14 mouse cellular contexts compared by ENCODE assay signal in the genomic region with DNA sequence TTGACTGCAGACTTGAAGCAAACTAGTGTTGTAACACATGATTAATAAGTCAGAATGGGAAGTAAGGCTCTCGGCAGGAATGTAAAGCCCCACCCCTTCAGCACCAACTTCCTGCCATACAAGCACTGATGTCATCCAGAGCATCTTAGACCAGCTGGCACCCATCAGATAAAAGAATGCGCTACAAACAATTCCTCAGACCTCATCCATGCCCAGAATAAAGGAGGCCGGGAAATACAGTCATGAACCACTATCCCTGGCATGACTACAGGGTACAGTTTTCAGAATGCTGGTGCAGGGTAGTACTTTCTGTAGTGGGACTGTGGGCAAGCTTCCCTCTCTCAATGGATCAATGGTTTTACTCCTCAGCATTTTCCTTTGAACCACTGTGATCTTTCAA.
"Had no signal": no experiment of that assay in that cellular context is flagged by ENCODE, and none has a peak within 500 bp of the region (broad histone marks: within the 10 kb centered on the region; RNA-seq: fewer than 3 reads in every experiment).

No protein-coding gene starts in this region.

- H3K9me3 ChIP-seq: intestine, embryonic 15.5 days; limb, embryonic 15.5 days; liver, embryonic 13.5 days; midbrain, embryonic 10.5 days; neural tube, embryonic 15.5 days had no signal

- H3K27ac ChIP-seq: intestine, embryonic 15.5 days; layer of hippocampus, adult 2 months; left cerebral cortex, adult 2 months; limb, embryonic 15.5 days; liver, embryonic 13.5 days; midbrain, embryonic 10.5 days; neural tube, embryonic 15.5 days had no signal

- H3K4me3 ChIP-seq: intestine, embryonic 15.5 days; layer of hippocampus, adult 2 months; left cerebral cortex, adult 2 months; limb, embryonic 15.5 days; liver, embryonic 13.5 days; midbrain, embryonic 10.5 days; myocyte; neural tube, embryonic 15.5 days had no signal

- H3K4me2 ChIP-seq: intestine, embryonic 15.5 days; limb, embryonic 15.5 days; liver, embryonic 13.5 days; neural tube, embryonic 15.5 days had no signal

- H3K27me3 ChIP-seq: intestine, embryonic 15.5 days; limb, embryonic 15.5 days; liver, embryonic 13.5 days; neural tube, embryonic 15.5 days had no signal

- H3K9ac ChIP-seq: intestine, embryonic 15.5 days; limb, embryonic 15.5 days; liver, embryonic 13.5 days; liver, postnatal 0 days; neural tube, embryonic 15.5 days had no signal

- ATAC-seq: intestine, embryonic 15.5 days; liver, postnatal 0 days had no signal

- DNase-seq: kidney, adult 8-10 months; liver, embryonic 13.5 days; liver, postnatal 0 days; midbrain, embryonic 14.5 days; right cerebral cortex, adult 18-20 months; right cerebral cortex, postnatal 25 days; thymus, postnatal 36 days had no signal

- H3K4me1 ChIP-seq: intestine, embryonic 15.5 days; limb, embryonic 15.5 days; liver, embryonic 13.5 days; midbrain, embryonic 10.5 days had no signal

- H3K36me3 ChIP-seq: intestine, embryonic 15.5 days; limb, embryonic 15.5 days; liver, embryonic 13.5 days; midbrain, embryonic 10.5 days; neural tube, embryonic 15.5 days had no signal
